Mouse (Mus musculus) layer of hippocampus, adult 11-12 months (tissue): Measurements from ENCODE around the gene Lingo2.
"Not testable (repeated sequence)": the region's sequence is repeated elsewhere in the genome, so short reads cannot be mapped to it uniquely, and the experiment has no call there.

Experiments
- DNase-seq: peaks from one replicate; pipeline ENCODE4 v3.0.0; 2022; ENCODE audit warnings: low spot score

Gene Lingo2

GRCm38 (mm10) chr4:36081095-36081852, 870.3 kb downstream of the Lingo2 start:
- no peak for DNase-seq

- no peak for DNase-seq
Measured at GRCm38 (mm10) chr4:36078910-36079525, 872.5 kb downstream of the Lingo2 start.

GRCm38 (mm10) chr4:36064701-36065100, 886.8 kb downstream of the Lingo2 start:
- not testable (repeated sequence) for DNase-seq

- DNase-seq, result no peak
Measured at GRCm38 (mm10) chr4:36052791-36053376, 898.7 kb downstream of the Lingo2 start.

DNA sequence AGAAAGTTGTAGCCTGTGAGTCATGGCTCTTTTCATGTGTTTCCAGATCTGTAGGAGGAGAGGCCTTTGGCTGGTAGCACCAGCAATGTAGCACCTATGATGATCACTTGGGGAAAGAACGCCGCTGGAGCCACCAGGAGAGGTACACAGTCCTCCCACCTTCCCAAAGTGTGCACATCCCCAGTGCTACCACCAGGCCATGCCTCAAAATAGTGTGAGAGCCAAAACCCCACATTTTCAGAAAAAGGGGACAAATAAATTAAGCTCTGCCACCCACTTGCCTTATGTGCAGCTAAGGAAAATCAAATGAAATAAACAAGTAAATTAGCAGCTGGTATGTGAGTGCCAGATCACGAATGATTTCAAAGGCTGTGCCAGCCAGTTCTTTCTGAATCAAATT, 911.2 kb downstream of the Lingo2 start:
- DNase-seq, result peak; percentile 60

GRCm38 (mm10) chr4:36038742-36039141, 912.8 kb downstream of the Lingo2 start:
- no peak for DNase-seq

- DNase-seq, result no peak
Measured at GRCm38 (mm10) chr4:36032039-36032438, 919.5 kb downstream of the Lingo2 start.

DNA sequence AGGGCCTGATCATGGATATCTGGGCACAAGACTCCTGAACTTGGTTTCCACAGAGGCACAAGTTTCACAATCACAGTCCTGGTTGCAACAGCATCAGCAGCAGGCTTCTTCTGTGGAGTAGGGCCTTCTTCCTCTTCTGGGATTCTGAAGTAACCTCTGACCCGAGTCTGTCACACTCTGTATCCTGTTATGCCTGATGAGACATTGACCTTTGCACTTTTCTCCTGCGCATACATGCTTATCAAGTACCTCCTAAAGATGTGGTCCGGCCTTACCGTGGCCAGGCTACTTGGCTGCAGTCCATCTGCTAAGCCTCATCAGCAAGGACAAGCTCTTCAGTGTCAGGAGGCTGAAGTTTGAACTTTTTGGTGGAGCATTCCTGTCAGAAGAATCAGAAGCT, 937.4 kb downstream of the Lingo2 start:
- no peak for DNase-seq

DNA sequence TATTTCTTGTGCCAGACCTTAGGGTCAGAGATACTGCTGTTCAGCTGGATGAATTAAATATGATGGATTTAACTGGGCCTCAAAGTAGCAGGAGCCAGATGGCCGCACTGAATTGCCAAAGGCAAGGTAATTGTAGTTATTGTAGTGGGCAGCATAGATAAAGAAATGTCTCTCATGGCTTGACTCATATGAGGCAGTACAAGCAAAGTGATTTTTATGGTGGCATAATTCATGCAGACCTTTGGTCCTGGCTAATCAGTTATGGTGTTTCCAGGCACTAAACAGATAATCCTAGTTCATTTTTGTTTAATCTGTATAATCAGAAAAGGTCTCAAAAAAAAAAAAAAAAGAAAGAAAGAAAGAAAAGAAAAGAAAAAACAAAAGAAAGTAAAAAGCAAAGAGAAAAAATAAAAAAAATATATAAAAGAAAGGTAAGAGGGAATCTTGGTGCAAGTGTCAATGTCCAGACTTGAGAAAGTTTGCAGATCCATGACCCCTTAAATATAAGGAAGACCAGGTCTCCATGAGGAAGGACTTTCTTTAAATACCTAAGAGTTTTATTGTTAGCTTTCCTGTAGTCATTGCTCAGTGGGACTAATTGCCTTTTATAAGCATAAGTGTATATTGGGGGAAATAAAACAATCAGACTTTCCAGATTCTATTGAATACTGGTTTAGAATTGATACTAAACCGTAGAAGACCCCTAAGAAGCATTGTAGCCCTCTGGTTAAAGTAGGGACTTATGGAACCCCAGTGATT, 959.4 kb downstream of the Lingo2 start:
- no peak for DNase-seq

DNA sequence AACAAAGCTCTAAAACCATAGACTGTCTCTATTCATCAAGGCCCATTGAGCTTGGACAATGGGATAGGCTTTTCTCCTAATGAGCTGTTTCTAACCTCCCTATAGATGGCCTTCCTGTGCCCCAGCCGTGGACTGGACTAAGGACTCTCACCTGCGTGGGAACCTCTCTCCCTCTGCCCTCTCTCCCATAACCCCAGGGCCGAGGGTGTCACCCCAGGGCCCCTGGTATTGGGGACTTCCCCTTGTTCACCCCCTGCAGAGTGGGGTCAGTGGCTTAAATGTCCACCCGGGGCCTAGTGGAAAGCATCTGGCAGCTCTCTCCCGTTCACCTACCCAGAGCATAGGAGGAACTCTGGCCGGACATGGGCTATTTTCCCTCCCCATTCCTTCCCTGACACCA, 965.5 kb downstream of the Lingo2 start:
- DNase-seq, result no peak

- DNase-seq, result no peak
Measured at GRCm38 (mm10) chr4:35963532-35963931, 988.0 kb downstream of the Lingo2 start.

GRCm38 (mm10) chr4:35951894-35952293, 999.7 kb downstream of the Lingo2 start:
- no peak for DNase-seq

GRCm38 (mm10) chr4:35951251-35951650, 1000.3 kb downstream of the Lingo2 start:
- no peak for DNase-seq

GRCm38 (mm10) chr4:35934056-35934661, 1017.4 kb downstream of the Lingo2 start:
- no peak for DNase-seq

GRCm38 (mm10) chr4:35927722-35928121, 1023.8 kb downstream of the Lingo2 start:
- no peak for DNase-seq

DNA sequence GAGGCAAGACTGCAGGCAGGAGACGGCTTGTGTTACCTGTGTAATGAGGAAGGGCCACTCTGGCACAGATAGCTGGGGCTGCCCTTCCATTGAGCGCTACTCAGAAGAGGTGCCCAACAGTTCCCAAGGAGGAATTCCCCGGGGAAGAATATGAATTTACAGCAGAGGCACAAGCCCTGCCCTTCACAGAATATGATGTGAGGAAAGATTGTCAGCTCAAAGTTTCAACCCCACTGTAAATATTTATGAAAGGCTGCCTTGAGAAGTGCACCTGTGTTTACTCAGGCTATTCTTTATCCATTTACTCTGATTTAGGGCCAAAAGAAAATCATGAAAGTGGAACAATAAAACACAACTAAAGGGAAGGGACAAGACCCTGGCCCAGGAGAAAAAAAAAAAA, 1034.1 kb downstream of the Lingo2 start:
- no peak for DNase-seq

DNA sequence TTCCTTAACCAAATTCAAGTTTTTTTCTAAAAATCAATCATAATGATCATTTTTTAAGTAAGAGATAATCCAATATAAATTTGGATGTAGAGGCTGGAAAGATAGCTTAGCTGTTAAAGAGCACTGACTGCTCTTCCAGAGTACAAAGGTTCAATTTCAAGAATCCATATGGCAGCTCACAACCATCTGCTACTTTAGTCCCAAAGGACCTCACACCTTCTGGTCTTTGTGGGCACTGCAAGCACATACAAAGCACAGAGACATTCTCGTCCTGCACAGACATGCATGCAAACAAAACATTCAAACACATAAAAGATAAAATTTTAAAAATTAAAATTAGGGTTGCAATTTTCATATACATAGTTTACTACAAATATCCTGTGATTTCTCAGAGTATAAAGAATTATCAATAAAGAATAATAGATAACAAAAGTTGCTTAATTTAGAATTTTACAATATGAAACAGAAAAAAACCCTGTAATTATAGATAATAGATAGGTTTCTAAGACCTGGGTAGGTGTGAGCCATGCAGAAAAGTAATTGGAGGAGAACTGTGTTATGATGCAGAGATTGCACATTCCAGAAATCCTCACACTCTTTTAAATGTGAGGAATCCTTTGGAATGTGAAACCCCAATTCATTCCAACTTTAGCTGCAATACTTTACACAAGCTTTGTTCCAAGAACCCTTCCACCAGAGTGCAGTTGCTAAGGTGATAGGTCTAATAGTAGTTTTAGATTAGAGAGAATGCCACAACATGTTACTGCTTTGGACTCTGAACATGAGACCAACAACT, 1053.6 kb downstream of the Lingo2 start:
- DNase-seq, result no peak

GRCm38 (mm10) chr4:35885591-35886542, 1065.7 kb downstream of the Lingo2 start:
- DNase-seq, result peak; percentile 23

DNA sequence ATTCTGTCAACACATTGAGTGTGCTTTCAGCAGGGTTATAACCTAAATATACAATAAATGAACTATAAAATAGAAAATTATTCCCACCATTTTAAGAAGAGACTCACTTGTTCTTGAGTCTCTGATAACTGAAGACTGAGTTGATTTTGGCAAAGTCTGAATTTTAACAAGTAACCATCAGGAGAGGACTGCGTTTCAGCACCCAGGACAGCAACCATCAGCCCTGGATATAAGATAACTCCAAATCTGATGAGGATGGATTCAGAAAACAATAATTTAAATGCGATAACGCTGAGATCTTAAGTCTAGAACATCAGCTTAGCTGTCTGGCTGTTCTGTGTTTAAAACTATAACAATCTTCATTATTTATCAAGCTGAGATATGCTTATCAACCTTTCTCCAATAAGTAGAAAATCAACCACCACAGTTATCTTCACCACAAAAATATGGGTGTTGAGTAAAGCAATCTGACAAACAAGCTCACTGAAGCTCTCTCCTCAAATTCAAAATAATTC, 1066.5 kb downstream of the Lingo2 start:
- DNase-seq, result no peak

- DNase-seq, result no peak
Measured at GRCm38 (mm10) chr4:35846518-35846917, 1105.0 kb downstream of the Lingo2 start.
